Mouse (Mus musculus) bone marrow macrophage, adult 2 months (primary cell): ENCODE results near the gene Crp. TPM values are rescaled to one million over a fixed set of nuclear protein-coding genes. Genes with fewer than 3 reads are reported as not detected.

Experiments used
- H3K27ac ChIP-seq: 2 replicates; pipeline ENCODE4 v1.5.1; 2012; ENCODE audit warnings: low read depth, low read length; ENCODE audit not compliant: insufficient read depth
- H3K4me1 ChIP-seq: 2 replicates; pipeline ENCODE4 v1.6.1; 2012; ENCODE audit warnings: low read length; ENCODE audit not compliant: control insufficient read depth, insufficient read depth
- H3K4me3 ChIP-seq: 2 replicates; pipeline ENCODE4 v1.5.1; 2012; ENCODE audit warnings: mild to moderate bottlenecking, low read length, moderate library complexity; ENCODE audit not compliant: insufficient read depth
- CTCF ChIP-seq: IDR thresholded peaks from 2 replicates; pipeline ENCODE4 v1.5.1; 2012; ENCODE audit warnings: low read depth, mild to moderate bottlenecking, low read length, moderate library complexity
- POLR2A ChIP-seq: IDR thresholded peaks from 2 replicates; pipeline ENCODE4 v1.6.1; 2012; ENCODE audit warnings: mild to moderate bottlenecking, low read depth, low read length, borderline replicate concordance
- polyA plus RNA-seq: library from polyadenylated mRNA; stranded (reverse); fragments of >200 nt; gene quantifications from 2 replicates; pipeline ENCODE4 v1.2.4, GENCODE M21; 2012; ENCODE audit not compliant: missing spikeins, insufficient read depth, insufficient read length

Gene Crp
- polyA plus RNA-seq, 1 experiment, result not detected

DNA sequence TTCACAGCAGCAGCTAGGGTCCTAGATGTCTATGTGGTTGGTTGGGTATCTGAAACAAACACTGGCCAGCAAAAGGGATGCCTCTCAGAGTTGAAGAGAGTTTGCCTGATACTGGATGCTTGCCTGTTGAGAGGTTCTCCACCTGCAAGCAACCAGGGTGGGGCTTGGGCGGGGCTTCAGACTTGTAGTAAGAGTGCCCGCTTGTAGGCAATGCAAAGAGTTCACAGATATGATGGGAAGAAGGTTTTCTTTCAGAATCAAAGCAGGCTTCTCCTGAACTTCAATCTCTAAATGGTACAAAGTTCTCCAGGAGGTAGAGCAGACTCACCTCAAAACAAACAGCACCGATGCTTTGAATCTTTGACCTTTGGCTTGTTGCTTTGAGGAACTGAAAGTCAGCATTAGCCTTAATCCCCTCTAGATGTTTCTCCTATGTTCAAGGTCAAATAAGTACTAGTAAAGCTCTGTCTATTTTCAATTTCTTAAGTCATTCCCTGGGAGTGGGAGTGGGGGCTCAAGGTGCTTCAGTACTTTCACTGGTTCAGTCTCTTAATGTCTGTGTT lies 12.0 kb downstream of the Crp start:
- H3K27ac ChIP-seq, result no peak overlapping the region

DNA sequence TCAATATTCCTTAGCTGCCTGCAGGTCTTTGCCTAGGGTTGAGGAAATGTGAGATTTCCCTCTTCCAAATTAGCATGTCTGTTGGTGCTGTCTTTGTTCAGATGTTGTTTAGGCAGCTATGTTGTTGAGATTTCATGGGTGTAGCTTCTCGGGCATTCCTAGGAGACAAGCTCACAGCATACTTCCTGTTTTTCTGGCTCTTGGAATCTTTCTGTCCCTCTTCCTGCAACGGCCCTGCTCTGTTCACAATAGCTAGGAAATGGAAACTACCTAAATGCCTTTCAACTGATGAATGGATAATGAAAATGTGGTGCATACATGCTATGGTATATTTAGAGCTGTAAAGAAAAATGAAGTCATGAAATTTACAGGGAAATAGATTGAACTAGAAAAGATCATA lies 13.5 kb downstream of the Crp start:
- Histone ChIP-seq H3K4me3 (no peak overlapping the region), H3K27ac (no peak overlapping the region), H3K4me1 (no peaks in the 10 kb centered on the region)
- TF ChIP-seq POLR2A, result no peak
- no peak for TF ChIP-seq CTCF

More for the DNA sequence above, 12.0 kb downstream of the Crp start:
- Histone ChIP-seq H3K4me1 (no peaks in the 10 kb centered on the region), H3K4me3 (no peak overlapping the region)
- TF ChIP-seq CTCF (no peak), POLR2A (no peak)

DNA sequence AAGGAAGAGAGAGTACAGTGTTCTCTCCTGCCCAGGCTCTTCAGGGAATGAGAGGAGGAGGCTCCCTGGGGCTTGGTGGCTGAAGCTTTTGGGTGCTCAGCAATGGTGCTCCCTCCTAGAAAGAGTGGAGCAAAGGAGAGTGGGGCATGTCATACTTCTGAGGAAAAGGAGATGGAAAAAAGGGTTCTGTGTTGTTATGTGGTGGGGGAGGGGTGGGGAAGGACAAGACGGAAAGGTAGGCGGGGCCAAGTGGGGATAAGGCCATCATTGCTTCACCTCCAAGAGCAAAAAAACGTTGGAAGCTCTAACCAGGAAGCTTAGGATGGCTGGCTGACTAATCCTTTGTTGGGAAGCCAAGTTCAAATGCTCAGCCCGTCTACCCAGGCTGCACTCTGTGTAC lies 14.1 kb downstream of the Crp start:
- H3K4me3 ChIP-seq, result no peak overlapping the region
- H3K4me1 ChIP-seq, result no peaks in the 10 kb centered on the region
- H3K27ac ChIP-seq, result no peak overlapping the region
- TF ChIP-seq CTCF, result no peak
- no peak for TF ChIP-seq POLR2A

GRCm38 (mm10) chr1:172751241-172751640 lies 53.4 kb downstream of the Crp start:
- TF ChIP-seq CTCF (no peak), POLR2A (no peak)
- Histone ChIP-seq H3K27ac (no peak overlapping the region), H3K4me1 (no peaks in the 10 kb centered on the region), H3K4me3 (no peak overlapping the region)

DNA sequence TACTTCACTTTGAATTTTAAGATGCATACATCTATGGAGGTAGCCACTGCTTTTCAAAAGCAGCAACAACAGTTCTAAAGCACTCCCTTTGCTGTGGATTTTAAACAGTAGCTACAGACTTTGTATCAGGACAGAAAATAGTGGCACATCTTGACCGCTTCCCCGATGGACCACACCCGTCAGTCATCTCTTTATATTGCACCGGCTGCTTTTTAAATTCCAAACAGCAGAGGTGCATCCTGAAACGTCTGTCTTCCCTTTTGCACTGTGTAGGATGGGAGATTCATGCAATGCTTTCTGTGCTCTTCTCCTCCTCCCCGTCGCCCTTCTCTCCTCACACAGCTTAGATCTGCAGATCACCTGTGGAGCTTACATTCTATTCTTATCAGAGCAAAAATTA lies 57.3 kb downstream of the Crp start:
- Histone ChIP-seq H3K4me1 (no peaks in the 10 kb centered on the region), H3K27ac (no peak overlapping the region), H3K4me3 (no peak overlapping the region)
- no peak for TF ChIP-seq POLR2A
- no peak for TF ChIP-seq CTCF

- Histone ChIP-seq H3K4me3 (no peak overlapping the region), H3K27ac (no peak overlapping the region), H3K4me1 (no peaks in the 10 kb centered on the region)
- TF ChIP-seq CTCF, result no peak
- no peak for TF ChIP-seq POLR2A
Observed at GRCm38 (mm10) chr1:172759525-172759924, 61.7 kb downstream of the Crp start.

- no peak for TF ChIP-seq CTCF
- no peak for TF ChIP-seq POLR2A
- H3K27ac ChIP-seq, result no peak overlapping the region
- H3K4me3 ChIP-seq, result no peak overlapping the region
- no peaks in the 10 kb centered on the region for H3K4me1 ChIP-seq
Observed at GRCm38 (mm10) chr1:172779195-172779594, 81.3 kb downstream of the Crp start.

GRCm38 (mm10) chr1:172785322-172785721 lies 87.5 kb downstream of the Crp start:
- no peak overlapping the region for H3K4me3 ChIP-seq
- H3K4me1 ChIP-seq, result 0 out of 2 replicates have a peak, but pooled peaks cover 2% of the 10 kb centered on the region
- TF ChIP-seq POLR2A (no peak), CTCF (no peak)
- H3K27ac ChIP-seq, result no peak overlapping the region

- Histone ChIP-seq H3K4me3 (no peak overlapping the region), H3K4me1 (0 out of 2 replicates have a peak, but pooled peaks cover 2% of the 10 kb centered on the region), H3K27ac (no peak overlapping the region)
- TF ChIP-seq POLR2A, result no peak
- no peak for TF ChIP-seq CTCF
Observed at GRCm38 (mm10) chr1:172785886-172786285, 88.0 kb downstream of the Crp start.

GRCm38 (mm10) chr1:172828975-172829374 lies 131.1 kb downstream of the Crp start:
- TF ChIP-seq POLR2A (no peak), CTCF (no peak)
- no peak overlapping the region for H3K4me3 ChIP-seq
- no peaks in the 10 kb centered on the region for H3K4me1 ChIP-seq
- no peak overlapping the region for H3K27ac ChIP-seq
